18 mouse cellular contexts compared by ENCODE assay signal in genomic region chr6:143368646-143369045, GRCm38 (mm10).
"Had no signal": no experiment of that assay in that cellular context is flagged by ENCODE, and none has a peak within 500 bp of the region (broad histone marks: within the 10 kb centered on the region; RNA-seq: fewer than 3 reads in every experiment).

No protein-coding gene starts in this region.

- H3K36me3 ChIP-seq: intestine, embryonic 15.5 days; kidney, embryonic 15.5 days; liver, embryonic 13.5 days; midbrain, embryonic 10.5 days; midbrain, embryonic 13.5 days; neural tube, embryonic 13.5 days; stomach, embryonic 15.5 days had no signal

- H3K9me3 ChIP-seq: intestine, embryonic 15.5 days; kidney, embryonic 15.5 days; midbrain, embryonic 10.5 days; midbrain, embryonic 13.5 days; neural tube, embryonic 13.5 days; stomach, embryonic 15.5 days had no signal

- H3K9ac ChIP-seq: intestine, embryonic 15.5 days; kidney, embryonic 15.5 days; liver, embryonic 13.5 days; midbrain, embryonic 13.5 days; neural tube, embryonic 13.5 days; stomach, embryonic 15.5 days had no signal

- H3K4me2 ChIP-seq: intestine, embryonic 15.5 days; kidney, embryonic 15.5 days; liver, embryonic 13.5 days; midbrain, embryonic 13.5 days; neural tube, embryonic 13.5 days; stomach, embryonic 15.5 days had no signal

- H3K4me1 ChIP-seq: intestine, embryonic 15.5 days; kidney, embryonic 15.5 days; liver, embryonic 13.5 days; stomach, embryonic 15.5 days had no signal

- DNase-seq: kidney, adult 11 months; kidney, adult 8-10 months; kidney, postnatal 10 days; kidney, postnatal 36 days; liver, embryonic 13.5 days; right cerebral cortex, postnatal 25 days; spleen, adult 18-20 months; thymus, adult 18-20 months; thymus, postnatal 36 days had no signal

- H3K27ac ChIP-seq: intestine, embryonic 15.5 days; kidney, embryonic 15.5 days; liver, embryonic 13.5 days; midbrain, embryonic 10.5 days; midbrain, embryonic 13.5 days; neural tube, embryonic 13.5 days; stomach, embryonic 15.5 days had no signal

- H3K27me3 ChIP-seq: intestine, embryonic 15.5 days; kidney, embryonic 15.5 days; liver, embryonic 13.5 days; megakaryocyte, embryonic 14.5 days; midbrain, embryonic 13.5 days; neural tube, embryonic 13.5 days; stomach, embryonic 15.5 days had no signal

- H3K4me3 ChIP-seq: intestine, embryonic 15.5 days; kidney, embryonic 15.5 days; liver, embryonic 13.5 days; megakaryocyte, embryonic 14.5 days; midbrain, embryonic 10.5 days; midbrain, embryonic 13.5 days; myocyte; neural tube, embryonic 13.5 days; stomach, embryonic 15.5 days had no signal

- ATAC-seq: intestine, embryonic 15.5 days; midbrain, embryonic 13.5 days; midbrain, embryonic 16.5 days had no signal
